Mouse (Mus musculus): ENCODE results near the gene Olfr652. TPM values are rescaled to one million over a fixed set of nuclear protein-coding genes. Genes with fewer than 3 reads are reported as not detected.

Gene Olfr652
- not detected for total RNA-seq (2021)
- long read RNA-seq, experiment 1: 0 reads
- long read RNA-seq, experiment 2: 0 reads

GRCm38 (mm10) chr7:104560601-104561000 lies at the start of gene Olfr652:
Gene Olfr652 (plus strand): TSS chr7:104560901.
- no peak for DNase-seq

DNA sequence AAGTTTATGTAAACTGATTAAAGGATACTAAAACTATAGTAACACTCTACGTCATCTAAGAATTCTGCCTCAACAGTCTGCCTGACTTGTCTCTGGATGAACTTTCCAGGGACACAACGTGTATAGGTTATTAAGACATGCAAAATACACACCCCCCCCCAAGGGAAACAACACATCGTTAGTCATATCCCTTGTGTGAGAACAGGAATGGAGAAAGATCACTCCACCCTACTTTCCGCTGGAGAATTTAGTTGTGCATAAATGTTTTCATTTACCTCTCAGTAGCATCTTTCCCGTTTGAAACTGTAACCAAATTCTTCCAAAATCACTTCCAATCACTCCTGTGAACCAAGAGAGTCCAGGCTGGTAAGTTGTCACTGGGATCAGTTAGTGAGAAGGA lies 10.9 kb upstream of the Olfr652 start, which contains the start of gene Olfr651:
Gene Olfr651 (plus strand): TSS at position 301 of the 400 bp plus-strand sequence.
- no peak for DNase-seq

- DNase-seq: no peak
Measured at GRCm38 (mm10) chr7:104552700-104553099, 8.0 kb upstream of the Olfr652 start.

GRCm38 (mm10) chr7:104577014-104577413 lies 16.3 kb downstream of the Olfr652 start, which contains the start of gene Olfr653:
Gene Olfr653 (plus strand): TSS chr7:104577314.
- DNase-seq: no peak

DNA sequence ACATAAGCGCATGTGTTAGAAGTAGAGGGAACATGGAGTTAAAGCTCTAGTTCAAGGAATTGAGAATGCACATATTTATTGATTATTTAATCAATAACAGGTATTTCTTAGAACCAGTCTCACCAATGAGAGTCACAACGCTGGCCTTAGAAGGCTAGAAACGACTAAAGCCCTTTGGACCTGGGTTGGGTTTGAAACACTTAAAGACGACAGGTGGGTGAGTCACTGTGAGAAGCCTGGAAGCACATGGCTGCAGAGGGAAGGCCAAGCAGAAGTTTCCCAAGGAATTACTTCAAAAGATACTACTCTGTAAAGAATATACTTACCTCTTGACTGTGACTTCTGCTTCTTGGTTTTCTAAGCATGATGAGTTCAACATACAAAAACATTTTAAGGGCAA lies 20.1 kb downstream of the Olfr652 start:
- DNase-seq: no peak

DNA sequence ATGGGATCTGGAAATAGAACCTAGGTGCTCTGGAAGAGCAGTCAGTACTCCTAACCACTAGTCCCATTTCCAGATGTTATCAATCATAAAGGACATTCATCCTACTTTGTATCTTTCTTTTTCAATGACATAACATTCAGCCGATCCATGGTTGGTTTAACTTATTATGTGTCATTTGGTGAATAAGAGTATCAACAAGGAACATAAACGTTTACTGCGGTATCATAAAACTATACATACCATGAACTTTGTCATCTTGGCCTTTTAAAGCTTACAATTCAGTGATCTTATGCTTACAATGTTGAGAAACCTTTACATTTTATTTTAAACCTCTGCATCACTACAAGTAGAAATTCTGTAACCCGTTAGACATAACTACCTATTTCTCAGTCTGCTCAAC lies 20.7 kb downstream of the Olfr652 start:
- no peak for DNase-seq

DNA sequence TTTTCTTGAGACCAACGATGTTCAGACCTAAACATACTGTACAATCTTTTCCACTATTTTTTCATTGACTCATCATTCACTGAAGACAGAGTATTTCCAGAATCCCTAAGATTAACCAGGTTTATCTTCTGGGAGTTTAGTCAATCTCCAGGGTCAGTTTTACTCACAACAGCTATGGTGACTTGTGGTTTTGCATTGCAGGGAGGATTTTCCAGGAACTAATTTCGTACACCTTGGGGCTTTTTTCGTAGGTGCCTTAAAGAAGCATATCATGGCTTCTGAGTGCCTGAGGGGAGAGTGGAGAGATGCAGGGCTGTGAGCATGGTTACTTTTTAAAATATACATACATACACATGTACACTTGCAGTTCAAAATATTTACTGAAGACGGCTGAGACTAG lies 26.0 kb downstream of the Olfr652 start, which contains the start of gene Olfr654:
Gene Olfr654 (plus strand): TSS at position 301 of the 400 bp plus-strand sequence.
- no peak for DNase-seq

DNA sequence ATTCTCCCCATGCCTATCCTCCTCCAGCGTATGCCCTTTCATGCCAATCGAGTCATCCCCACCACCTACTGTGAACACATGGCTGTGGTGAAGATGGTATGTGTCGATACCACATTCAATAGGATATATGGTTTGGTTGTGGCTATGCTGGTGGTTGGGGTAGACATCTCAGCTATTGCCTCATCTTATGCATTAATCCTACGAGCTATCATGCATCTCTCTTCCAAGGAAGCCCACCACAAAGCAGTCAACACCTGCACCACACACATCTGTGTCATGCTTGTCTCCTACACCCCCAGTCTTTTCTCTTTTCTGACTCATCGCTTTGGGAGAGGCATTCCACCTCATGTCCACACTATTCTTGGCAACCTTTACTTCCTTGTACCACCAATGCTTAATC lies 27.6 kb downstream of the Olfr652 start:
- no peak for DNase-seq

GRCm38 (mm10) chr7:104601679-104602078 lies 41.0 kb downstream of the Olfr652 start, which contains the start of gene Olfr655:
Gene Olfr655 (minus strand): TSS chr7:104601779.
- no peak for DNase-seq

- peak; percentile 27 to 49 for DNase-seq
Measured at GRCm38 (mm10) chr7:104603173-104603572, 42.5 kb downstream of the Olfr652 start.

DNA sequence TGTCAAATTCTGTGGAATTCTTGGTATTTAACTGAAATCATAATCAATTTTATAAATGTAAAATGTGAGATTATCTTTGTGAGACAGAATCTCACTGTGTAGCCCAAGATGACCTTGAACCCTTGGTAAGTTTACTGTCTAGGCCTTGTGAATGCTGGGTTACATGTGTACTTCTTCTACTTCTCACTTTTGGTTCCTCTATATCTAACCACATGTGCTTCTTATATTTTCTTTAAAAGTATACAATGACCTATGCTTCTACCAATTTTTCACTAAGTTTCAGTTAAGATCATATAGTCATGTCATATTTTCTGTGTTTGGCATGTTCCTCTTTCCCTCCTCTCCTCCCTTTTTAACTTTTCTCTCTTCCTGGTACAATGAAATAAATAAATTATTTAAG lies 44.0 kb downstream of the Olfr652 start:
- DNase-seq: no peak

- no peak for DNase-seq
Measured at GRCm38 (mm10) chr7:104613655-104614054, 53.0 kb downstream of the Olfr652 start, which contains the start of gene Olfr656. Gene Olfr656 (plus strand): TSS chr7:104613955.

Other genes starting within 250 kb of the Olfr652 start
- 10 to 100 TPM in 1 of 2 experiments, 1 to 10 TPM in 1; 9.7 to 19.6 TPM for gene Trim12a, start 245.4 kb upstream of the Olfr652 start, total RNA-seq (2021)
- gene Trim34b, start 231.4 kb upstream of the Olfr652 start, total RNA-seq (2021): 1 to 10 TPM in 1 of 2 experiments, under 1 TPM in 1; 0.76 to 1.1 TPM
- gene Trim12c, start 207.5 kb upstream of the Olfr652 start, total RNA-seq (2021): 10 to 100 TPM in 1 of 2 experiments, 1 to 10 TPM in 1; 9.9 to 14.6 TPM
- under 1 TPM; 0.10 to 0.26 TPM for gene Trim30b, start 191.0 kb upstream of the Olfr652 start, total RNA-seq (2021)
- under 1 TPM in 1 of 2 experiments, not detected in 1; 0.17 TPM for gene Trim30c, start 160.1 kb upstream of the Olfr652 start, total RNA-seq (2021)
- gene Trim30a, start 95.7 kb upstream of the Olfr652 start, total RNA-seq (2021): 10 to 100 TPM in 1 of 2 experiments, 1 to 10 TPM in 1; 8.0 to 10.0 TPM
- 10 to 100 TPM in 1 of 2 experiments, 1 to 10 TPM in 1; 6.2 to 13.0 TPM for gene Trim30d, start 53.1 kb upstream of the Olfr652 start, total RNA-seq (2021)
- gene Olfr651, start 10.8 kb upstream of the Olfr652 start, total RNA-seq (2021): not detected
- gene Olfr653, start 16.4 kb downstream of the Olfr652 start, total RNA-seq (2021): not detected
- not detected for gene Olfr654, start 26.1 kb downstream of the Olfr652 start, total RNA-seq (2021)
- not detected for gene Olfr655, start 40.9 kb downstream of the Olfr652 start, total RNA-seq (2021)
- gene Olfr656, start 53.1 kb downstream of the Olfr652 start, total RNA-seq (2021): not detected
- not detected for gene Olfr657, start 63.9 kb downstream of the Olfr652 start, total RNA-seq (2021)
- not detected for gene Olfr658, start 86.4 kb downstream of the Olfr652 start, total RNA-seq (2021)
- not detected for gene Olfr659, start 105.9 kb downstream of the Olfr652 start, total RNA-seq (2021)
- not detected for gene Olfr661, start 125.6 kb downstream of the Olfr652 start, total RNA-seq (2021)
- not detected for gene Usp17le, start 216.6 kb downstream of the Olfr652 start, total RNA-seq (2021)